In the genomic region with DNA sequence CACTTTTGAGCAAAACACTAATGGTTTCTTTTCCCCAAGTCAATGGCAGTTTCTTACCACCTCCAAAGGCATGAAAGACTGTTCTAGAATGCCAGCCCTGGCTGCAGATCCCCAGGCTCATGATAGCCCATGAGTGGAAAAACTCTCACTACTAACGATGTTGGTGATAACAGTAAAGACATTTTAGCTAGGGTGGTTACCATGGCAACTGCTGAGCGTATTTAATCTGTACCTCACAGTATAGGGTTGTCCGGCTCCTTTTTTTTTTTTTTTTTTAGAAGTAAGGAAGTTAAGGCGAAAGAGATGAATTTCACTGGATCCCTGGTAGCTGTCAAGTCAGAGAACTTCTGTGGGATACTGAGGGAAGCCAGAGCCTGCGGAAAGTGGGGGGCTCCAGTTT, we compare ENCODE assay signal across 9 mouse cellular contexts.
DNase-seq lines count a peak whose midpoint lies in the region; ATAC-seq and TF ChIP-seq lines count a peak whose summit lies in the region.
"Had no signal": no experiment of that assay in that cellular context is flagged by ENCODE, and none has a peak within 500 bp of the region (broad histone marks: within the 10 kb centered on the region; RNA-seq: fewer than 3 reads in every experiment).

No protein-coding gene starts in this region.

- H3K36me3 ChIP-seq in intestine, embryonic 14.5 days (ENCODE audit: control insufficient read depth, insufficient read depth, low read length) = no peaks in the 10 kb centered on the region
- H3K36me3 ChIP-seq in intestine, postnatal 0 days (ENCODE audit: control insufficient read depth, insufficient read depth) = no peaks in the 10 kb centered on the region
- no peaks in the 10 kb centered on the region for H3K36me3 ChIP-seq in CH12.LX (replicated peaks in 1 of 2; ENCODE audit: control insufficient read depth in 1 of 2, insufficient read depth in 1 of 2, low read length in 1 of 2)
- no peaks in the 10 kb centered on the region for H3K36me3 ChIP-seq in limb, embryonic 11.5 days (ENCODE audit: control insufficient read depth, insufficient read depth, low read length)

- no peaks in the 10 kb centered on the region for H3K27me3 ChIP-seq in intestine, embryonic 14.5 days (replicated peaks; ENCODE audit: control insufficient read depth, insufficient read depth, low read length)
- no peaks in the 10 kb centered on the region for H3K27me3 ChIP-seq in intestine, postnatal 0 days (replicated peaks; ENCODE audit: control insufficient read depth, insufficient read depth, low read length)
- H3K27me3 ChIP-seq in CH12.LX (replicated peaks) = no peaks in the 10 kb centered on the region
- no peaks in the 10 kb centered on the region for H3K27me3 ChIP-seq in limb, embryonic 11.5 days (ENCODE audit: control insufficient read depth, insufficient read depth, low read length)

- peak; percentile 70; the same call in 1 of the 2 replicates for ATAC-seq in intestine, embryonic 14.5 days (replicated peaks; ENCODE audit: low FRiP score, low TSS enrichment, low read depth)
- no peak for ATAC-seq in intestine, postnatal 0 days
- ATAC-seq in limb, embryonic 11.5 days (ENCODE audit: insufficient number of reproducible peaks, low FRiP score, low TSS enrichment, low read depth) = no peak
- ATAC-seq in granulocyte monocyte progenitor cell, adult 5-6 weeks (replicated peaks; ENCODE audit: poor library complexity, severe bottlenecking) = no peak

- H3K9ac ChIP-seq in intestine, embryonic 14.5 days (ENCODE audit: low read length) = no peak overlapping the region
- no peak overlapping the region for H3K9ac ChIP-seq in intestine, postnatal 0 days (ENCODE audit: low read depth, low read length)
- H3K9ac ChIP-seq in CH12.LX (ENCODE audit: insufficient read depth, low read depth) = no peak overlapping the region
- no peak overlapping the region for H3K9ac ChIP-seq in limb, embryonic 11.5 days (ENCODE audit: low read length)
- H3K9ac ChIP-seq: liver, embryonic 14.5 days had no signal

- no peak for TF ChIP-seq CTCF in intestine, postnatal 0 days (IDR thresholded peaks at IDR 0.05; ENCODE audit: low read depth)
- no peak for TF ChIP-seq CTCF in CH12.LX (conservative IDR thresholded peaks at IDR 0.05 in 1 of 2, IDR thresholded peaks at IDR 0.05 in 1 of 2; ENCODE audit: low read depth in 2 of 2, low read length in 2 of 2)
- TF ChIP-seq CTCF in brain, embryonic 14.5 days (IDR thresholded peaks at IDR 0.05; ENCODE audit: borderline replicate concordance, extremely low read depth, insufficient read depth, insufficient read length) = no peak

- dilution Hi-C loops in CH12.LX (cut with MboI; ENCODE audit: extremely low pct_ligation_motif_present, extremely low pct_unique_long_range_greater_than_20kb, low sequenced_read_pairs) = no loop called here

- H3K4me2 ChIP-seq in intestine, embryonic 14.5 days (ENCODE audit: low read length) = no peak overlapping the region
- H3K4me2 ChIP-seq in intestine, postnatal 0 days (replicated peaks; ENCODE audit: low read depth) = no peak overlapping the region
- H3K4me2 ChIP-seq in CH12.LX (ENCODE audit: insufficient read depth, low read depth, poor library complexity, severe bottlenecking) = no peak overlapping the region
- no peak overlapping the region for H3K4me2 ChIP-seq in limb, embryonic 11.5 days (ENCODE audit: low read depth, severe bottlenecking)

- in situ Hi-C loops in CH12.LX (cut with MboI; ENCODE audit: low pct_ligation_motif_present, low pct_unique_long_range_greater_than_20kb, low sequenced_read_pairs) = no loop called here

- 19% methylated on average over 5 of the region's 5 CpGs for WGBS in intestine, embryonic 14.5 days
- WGBS in intestine, postnatal 0 days = 27% methylated on average over 5 of the region's 5 CpGs
- WGBS in limb, embryonic 11.5 days = 41% methylated on average over 5 of the region's 5 CpGs

- H3K9me3 ChIP-seq in intestine, embryonic 14.5 days (ENCODE audit: control insufficient read depth, low read length) = no peaks in the 10 kb centered on the region
- no peaks in the 10 kb centered on the region for H3K9me3 ChIP-seq in intestine, postnatal 0 days (ENCODE audit: control insufficient read depth)
- H3K9me3 ChIP-seq in CH12.LX (replicated peaks; ENCODE audit: low read length) = peaks cover 5% of the 10 kb centered on the region
- no peaks in the 10 kb centered on the region for H3K9me3 ChIP-seq in limb, embryonic 11.5 days (ENCODE audit: control insufficient read depth, low read length)

- TF ChIP-seq RAD21 in CH12.LX (IDR thresholded peaks at IDR 0.05; ENCODE audit: low read depth, low read length) = no peak

- no peaks in the 10 kb centered on the region for H3K79me2 ChIP-seq in CH12.LX (replicated peaks; ENCODE audit: control insufficient read depth, extremely low read depth, insufficient read depth, poor library complexity, severe bottlenecking)

- H3K27ac ChIP-seq in intestine, embryonic 14.5 days (ENCODE audit: low read depth) = peak overlapping the region; percentile 76
- H3K27ac ChIP-seq in intestine, postnatal 0 days (ENCODE audit: low read depth, low read length) = no peak overlapping the region
- no peak overlapping the region for H3K27ac ChIP-seq in CH12.LX (ENCODE audit: insufficient read depth, low read depth)
- peak overlapping the region; percentile 75 for H3K27ac ChIP-seq in limb, embryonic 11.5 days (replicated peaks; ENCODE audit: low read depth, low read length)
- H3K27ac ChIP-seq: liver, embryonic 14.5 days had no signal

- peaks cover 25% of the 10 kb centered on the region for H3K4me1 ChIP-seq in intestine, embryonic 14.5 days (replicated peaks; ENCODE audit: control insufficient read depth, insufficient read depth, low read length)
- H3K4me1 ChIP-seq in intestine, postnatal 0 days (replicated peaks; ENCODE audit: control insufficient read depth, insufficient read depth, low read length) = peaks cover 3% of the 10 kb centered on the region
- peaks cover 8 to 67% of the 10 kb centered on the region in 2 experiments for H3K4me1 ChIP-seq in CH12.LX (ENCODE audit: control insufficient read depth in 1 of 2, insufficient read depth in 2 of 2)
- peaks cover 30% of the 10 kb centered on the region for H3K4me1 ChIP-seq in limb, embryonic 11.5 days (ENCODE audit: control insufficient read depth, insufficient read depth, low read length)

- TF ChIP-seq POLR2A in CH12.LX (IDR thresholded peaks at IDR 0.05; ENCODE audit: low read depth, low read length) = no peak
- no peak for TF ChIP-seq POLR2A in brain, embryonic 14.5 days (IDR thresholded peaks at IDR 0.05; ENCODE audit: borderline replicate concordance, extremely low read depth, insufficient read depth, insufficient read length, poor library complexity, severe bottlenecking)

- no peak for DNase-seq in intestine, embryonic 14.5 days (ENCODE audit: low spot score)
- no peak for DNase-seq in CH12.LX (ENCODE audit: extremely low read depth)
- DNase-seq in brain, embryonic 14.5 days (ENCODE audit: low read depth) = peak; percentile 60
- no peak for DNase-seq in limb, embryonic 11.5 days (ENCODE audit: low spot score)
- DNase-seq in thymus, postnatal 4 days = no peak
- DNase-seq in adrenal gland, adult 8-10 months = no peak

- no peak for TF ChIP-seq EP300 in CH12.LX (IDR thresholded peaks at IDR 0.05; ENCODE audit: low read length)

- H3K4me3 ChIP-seq in intestine, embryonic 14.5 days (ENCODE audit: low read depth, low read length) = no peak overlapping the region
- H3K4me3 ChIP-seq in intestine, postnatal 0 days (ENCODE audit: low read depth, low read length) = no peak overlapping the region
- H3K4me3 ChIP-seq in CH12.LX (replicated peaks in 1 of 3; ENCODE audit: low read depth in 2 of 3, low read length in 2 of 3, poor library complexity in 1 of 3) = no peak overlapping the region
- no peak overlapping the region for H3K4me3 ChIP-seq in limb, embryonic 11.5 days (ENCODE audit: low read depth, low read length)

TF ChIP-seq in CH12.LX, 34 proteins besides CTCF, POLR2A, EP300 and RAD21:
- TF ChIP-seq SIN3A (IDR thresholded peaks at IDR 0.05; ENCODE audit: low read length) = no peak
- peak; percentile 26; the same call in 1 of the 2 replicates for TF ChIP-seq ZNF384 (IDR thresholded peaks at IDR 0.05; ENCODE audit: low read depth, low read length)
- no peak for TF ChIP-seq MEF2A (IDR thresholded peaks at IDR 0.05; ENCODE audit: borderline replicate concordance, low read depth, low read length)

Comparison
In these comparisons a context has a peak if more than half of its experiments do, and no peak if none do; other contexts are left out.
1. H3K27ac ChIP-seq: peak in intestine, embryonic 14.5 days (single experiment) and limb, embryonic 11.5 days (single experiment); none in intestine, postnatal 0 days (single experiment) and CH12.LX (single experiment).